Mouse (Mus musculus) megakaryocyte-erythroid progenitor cell, adult 5-6 weeks (primary cell): ENCODE data around the gene Fam83b. TPM values are rescaled to one million over a fixed set of nuclear protein-coding genes. Genes with fewer than 3 reads are reported as not detected.

Source experiments
- ATAC-seq: replicated peaks from 2 replicates; pipeline ENCODE4 v1.8.0; 2016; ENCODE audit warnings: mild to moderate bottlenecking, inconsistent platforms; ENCODE audit not compliant: severe bottlenecking, poor library complexity, low FRiP score, low TSS enrichment
- total RNA-seq, 2 experiments: library from RNA; stranded (forward) in 1 of 2; stranded (reverse) in 1 of 2; fragments of 200-1000, 215-1000 nt in 1 of 2; fragments of >200 nt in 1 of 2; fragmentation: Nextera tagmentation in 1 of 2; gene quantifications; 2 replicates each; pipeline ENCODE4 v1.2.3; 2014 to 2017

Fam83b gene
- total RNA-seq (2014; fragmentation: Nextera tagmentation) (not detected in 2 replicates), total RNA-seq (2017) (not detected in 2 replicates)

DNA sequence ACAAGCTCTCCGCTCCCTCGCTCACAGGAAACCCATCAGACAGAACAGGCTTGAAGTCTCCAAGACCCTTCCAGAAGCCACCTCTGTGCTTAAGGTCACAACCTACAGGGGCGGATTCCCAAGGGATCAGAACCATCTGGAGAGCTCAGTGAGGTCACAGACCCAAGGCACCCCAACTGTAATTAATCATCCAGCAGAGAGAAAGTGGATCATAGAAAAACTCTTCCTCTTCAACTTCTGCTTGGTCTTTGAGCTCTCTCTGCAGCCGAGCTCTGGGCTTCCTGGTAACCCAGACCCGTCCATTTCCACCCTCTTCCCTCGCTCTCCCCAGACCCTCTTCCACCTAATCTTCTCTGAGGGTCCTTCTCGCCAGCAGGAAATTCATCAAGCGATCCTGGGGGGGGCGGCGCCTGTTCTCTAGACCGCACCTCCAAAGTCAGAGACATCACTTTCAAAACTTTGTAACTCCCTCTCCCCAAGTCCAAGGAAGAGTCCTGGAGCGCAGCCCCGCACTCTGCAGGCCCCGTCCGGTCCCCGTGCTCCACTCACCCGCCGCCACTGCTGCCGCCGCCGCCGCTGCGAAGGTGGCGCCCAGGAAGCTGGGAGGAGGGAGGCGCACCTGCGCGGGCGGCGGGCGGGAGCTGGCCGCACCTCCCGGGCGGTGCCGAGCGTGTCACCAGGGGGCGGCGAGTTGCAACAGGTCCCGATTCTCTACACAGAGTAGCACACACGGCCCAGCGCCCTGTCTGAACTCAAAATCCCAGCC lies at the start of gene Fam83b:
Fam83b (minus strand) TSS at position 602 of the 766 bp plus-strand sequence.
- peak; percentile 62 for ATAC-seq

DNA sequence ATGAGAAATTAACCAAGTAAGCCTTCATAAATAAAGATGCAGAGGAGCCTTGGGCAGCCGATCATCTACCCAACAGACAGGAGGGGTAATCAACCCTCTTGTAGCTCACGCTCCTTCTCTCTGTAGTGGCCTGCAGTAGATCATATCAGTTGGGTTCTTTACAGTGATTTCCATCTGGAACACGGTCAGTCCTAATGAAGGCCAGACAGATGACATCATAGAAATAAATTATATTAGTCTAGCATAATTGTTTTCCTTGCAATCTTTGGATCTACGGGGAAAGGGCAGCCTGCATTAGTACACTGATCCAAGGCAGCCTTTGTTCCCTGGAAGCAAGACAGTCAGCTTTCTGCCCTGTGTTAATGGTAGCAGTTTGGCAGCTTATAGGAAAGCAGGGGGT lies 47.2 kb upstream of the Fam83b start:
- no peak for ATAC-seq

DNA sequence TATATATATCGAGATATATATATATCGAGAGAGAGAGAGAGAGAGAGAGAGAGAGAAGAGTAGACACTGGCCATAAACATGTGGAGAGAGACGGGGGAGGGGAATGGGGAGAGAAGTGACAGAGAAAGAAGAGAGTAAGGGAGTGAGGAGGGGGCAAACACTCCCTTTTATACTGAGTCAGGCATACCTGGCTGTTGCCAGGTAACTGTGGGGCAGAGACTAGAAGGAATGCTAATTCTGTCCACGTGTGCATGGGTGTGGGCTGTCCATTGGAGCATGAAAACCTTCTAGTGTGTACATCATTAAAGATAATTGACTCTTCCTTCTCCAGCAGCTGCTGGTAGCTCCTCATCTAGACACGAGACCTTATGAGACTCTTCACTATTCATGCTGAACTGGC lies 36.8 kb upstream of the Fam83b start:
- no peak for ATAC-seq

DNA sequence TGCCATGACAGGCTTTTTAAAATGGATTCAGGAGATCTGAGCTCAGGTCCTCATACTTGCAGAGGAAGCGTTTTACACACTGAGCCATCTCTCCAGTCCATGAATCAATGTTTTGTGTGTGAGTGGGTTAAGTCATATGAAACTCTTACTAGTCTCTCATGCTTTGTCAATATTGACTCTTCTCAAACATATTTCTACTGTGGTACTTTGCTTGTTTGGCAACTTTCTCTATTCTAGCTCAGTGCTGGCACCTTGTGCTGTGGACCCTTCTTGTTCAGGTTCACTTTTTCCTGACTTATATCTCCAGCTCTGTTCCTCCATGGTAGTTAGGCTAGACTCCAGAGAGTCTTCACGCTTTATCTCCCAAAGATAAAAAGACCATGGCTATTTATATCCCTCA lies 36.0 kb upstream of the Fam83b start:
- ATAC-seq = no peak

DNA sequence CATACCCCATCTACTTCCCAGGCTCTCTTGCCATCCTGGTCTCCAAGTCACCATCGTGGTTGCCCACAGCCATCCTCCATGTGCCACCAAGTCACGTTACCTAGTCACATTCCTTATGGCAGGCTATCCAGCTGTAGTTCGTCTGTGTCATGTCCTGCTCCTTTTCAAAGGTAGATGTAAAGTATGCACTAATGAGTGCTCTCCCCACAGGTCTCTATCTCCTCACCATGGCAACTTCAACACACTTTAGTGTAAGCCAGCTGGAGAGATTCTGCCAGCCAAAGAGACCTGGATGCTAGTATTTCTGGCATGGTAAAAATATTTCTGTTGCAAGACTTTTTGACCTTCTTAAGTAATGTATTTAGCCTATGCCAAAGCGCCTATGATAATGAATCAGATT lies 30.5 kb upstream of the Fam83b start:
- ATAC-seq = no peak

DNA sequence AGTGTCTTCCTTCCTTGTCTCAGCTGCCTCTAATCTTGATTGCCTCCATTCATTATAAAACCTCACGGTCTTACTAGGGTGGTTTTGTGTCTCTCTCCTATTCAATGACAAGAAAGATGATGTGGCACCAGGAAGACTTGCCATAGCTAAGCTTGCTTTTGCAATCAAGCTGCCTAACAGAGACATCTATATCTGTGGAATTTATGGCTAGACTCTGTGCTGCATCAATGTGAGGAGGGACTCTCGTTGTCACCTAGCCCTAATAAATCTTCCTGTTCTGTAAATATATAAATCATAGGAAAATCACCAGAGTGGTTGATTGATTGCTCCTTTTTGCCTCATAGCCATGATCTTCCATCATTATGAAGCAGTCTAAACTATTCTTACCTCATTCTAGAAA lies 26.9 kb upstream of the Fam83b start:
- no peak for ATAC-seq

DNA sequence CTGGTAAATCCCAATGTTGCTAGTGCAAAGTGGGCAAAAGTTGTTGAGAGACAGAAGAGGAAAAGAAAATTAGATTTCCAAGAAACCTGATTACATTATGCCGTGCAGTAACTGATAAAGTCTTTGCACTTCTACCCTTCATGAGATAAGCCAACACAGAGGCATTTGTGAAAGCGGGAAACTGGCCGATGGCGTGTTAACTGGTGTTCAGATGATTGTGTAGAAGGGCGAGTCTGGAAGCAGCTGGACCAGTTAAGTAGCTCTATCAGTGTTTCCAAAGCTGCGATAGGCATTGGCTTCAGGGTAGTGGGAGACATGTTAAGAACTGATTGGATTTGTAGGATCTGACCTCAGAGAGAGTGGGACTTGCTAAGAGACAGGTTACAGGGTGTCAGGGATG lies 17.0 kb upstream of the Fam83b start:
- ATAC-seq = no peak

DNA sequence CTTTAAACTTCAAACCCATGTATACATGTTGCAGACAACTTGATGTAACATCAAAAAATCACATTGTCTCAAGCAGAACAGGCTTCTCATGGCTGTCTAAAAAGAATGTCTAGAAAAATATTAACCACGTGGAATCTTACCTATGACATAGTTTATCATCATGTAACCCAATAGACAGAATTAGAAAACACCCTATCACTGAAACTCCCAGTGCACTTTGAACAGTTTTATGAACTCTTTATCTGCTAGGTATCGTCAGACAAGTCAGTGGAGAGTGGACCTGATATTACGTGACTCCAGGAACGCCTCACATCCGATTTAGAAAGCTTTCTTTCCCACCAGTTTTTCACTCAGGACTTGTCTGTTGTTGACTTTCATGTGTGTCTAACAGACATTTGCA lies 15.1 kb upstream of the Fam83b start:
- ATAC-seq = no peak

DNA sequence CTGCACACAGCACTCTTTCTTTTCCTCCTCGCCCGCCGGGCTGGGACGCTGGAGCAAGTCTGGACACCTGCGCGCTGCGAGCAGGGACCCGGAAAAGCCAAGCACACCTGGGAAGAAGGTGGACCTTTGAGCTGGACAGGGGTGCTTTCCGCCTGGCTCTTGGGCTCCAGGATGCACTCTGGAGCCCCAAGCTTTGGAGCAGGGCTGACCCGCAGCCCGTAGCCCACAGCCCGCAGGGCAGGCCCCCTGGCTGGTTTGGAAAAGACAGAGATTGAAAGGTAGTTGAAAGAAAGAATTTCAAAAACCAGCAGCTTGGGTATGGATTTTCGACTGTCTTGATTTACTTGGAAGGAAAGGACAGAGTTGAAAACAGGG lies 352 bp upstream of the Fam83b start:
- no peak for ATAC-seq

DNA sequence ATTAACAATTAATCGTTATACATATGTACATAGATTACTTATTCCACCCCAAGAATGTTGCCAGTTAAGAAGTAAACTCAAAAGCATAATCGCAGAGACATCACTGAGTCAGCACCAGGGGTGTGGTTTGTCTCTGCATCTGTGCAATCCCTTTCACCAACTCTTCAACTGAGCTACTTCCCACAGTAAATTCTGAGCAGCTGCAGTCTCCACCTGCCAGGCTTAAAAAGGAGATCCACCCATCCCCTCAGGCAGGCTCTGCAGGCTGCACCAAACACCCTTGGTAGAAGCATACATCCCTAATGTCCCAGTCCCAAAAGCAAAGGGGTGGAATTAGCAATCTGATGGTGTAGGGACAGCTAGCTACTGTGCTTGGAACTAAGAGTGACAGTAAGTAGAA lies 1.3 kb downstream of the Fam83b start:
- ATAC-seq = no peak

DNA sequence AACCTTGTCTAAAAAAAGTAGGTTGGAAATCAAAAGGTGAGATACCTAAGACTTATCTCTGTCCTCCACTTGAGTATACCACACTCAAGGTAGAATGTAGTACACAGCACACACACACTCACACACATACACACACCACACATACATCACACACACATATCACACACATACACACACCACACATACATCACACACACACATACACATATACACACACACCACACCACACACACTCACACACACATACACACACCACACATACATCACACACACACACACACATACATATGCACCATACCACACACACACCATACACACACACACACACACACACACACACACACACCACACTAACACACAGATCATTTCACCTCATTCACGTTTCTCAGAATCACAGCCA lies 2.8 kb downstream of the Fam83b start:
- ATAC-seq = no peak

DNA sequence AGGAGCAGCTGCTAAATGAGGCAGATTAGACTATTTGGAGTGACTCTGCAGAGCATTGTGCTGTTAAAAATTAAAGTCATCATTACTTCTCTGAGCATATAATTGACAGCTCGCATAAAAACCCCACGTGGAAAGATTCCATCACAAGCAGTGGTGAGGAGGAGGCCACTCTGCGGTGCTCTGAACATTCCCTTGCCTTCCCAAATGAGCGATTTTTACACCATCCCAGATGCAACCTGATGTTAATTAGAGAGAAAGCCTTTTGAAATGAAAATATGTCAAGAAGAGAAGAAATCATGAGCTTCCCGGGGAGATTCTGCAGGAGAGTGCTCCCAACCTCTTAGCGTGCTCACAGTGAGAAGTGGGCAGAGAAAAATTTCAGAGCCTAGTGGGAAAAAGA lies 4.1 kb downstream of the Fam83b start:
- ATAC-seq = no peak

DNA sequence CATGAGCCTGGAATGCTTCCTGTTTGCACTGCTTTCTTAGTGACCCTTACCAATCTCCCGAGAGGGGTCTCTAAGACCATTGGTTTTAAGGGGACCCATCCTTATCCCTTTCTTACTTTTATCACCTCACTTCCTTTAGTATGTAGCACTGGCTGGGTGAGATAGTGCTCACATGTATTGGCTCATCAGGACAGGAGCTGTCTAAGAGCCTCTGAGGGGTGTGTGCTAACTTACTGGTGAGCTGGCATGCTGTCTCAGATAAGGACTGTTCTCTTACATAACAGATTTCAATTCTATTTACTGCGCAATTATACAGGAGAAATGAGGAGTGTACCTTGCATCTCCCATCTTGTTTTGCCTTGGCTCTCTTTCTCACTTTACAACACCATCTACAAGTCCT lies 7.7 kb downstream of the Fam83b start:
- peak; percentile 98 for ATAC-seq

DNA sequence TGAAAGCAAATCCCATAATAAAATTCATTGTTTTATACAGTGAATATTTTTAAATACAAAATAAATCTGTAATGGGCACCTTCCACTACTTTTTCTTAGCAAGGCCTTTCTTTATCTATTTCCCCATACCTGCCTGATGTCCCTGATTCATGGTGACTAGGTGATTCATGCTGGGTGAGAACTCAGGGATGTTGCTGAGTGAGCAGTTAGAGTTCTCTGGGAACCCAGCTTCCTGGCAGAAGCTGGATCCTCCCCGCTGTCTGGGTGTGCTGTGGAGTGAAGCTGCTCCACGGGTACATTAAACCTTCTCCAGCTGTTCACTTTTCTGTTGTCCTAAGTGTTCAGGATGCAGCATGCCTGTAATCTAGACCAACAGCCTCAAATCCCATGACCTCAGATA lies 13.2 kb downstream of the Fam83b start:
- peak; percentile 68 for ATAC-seq

DNA sequence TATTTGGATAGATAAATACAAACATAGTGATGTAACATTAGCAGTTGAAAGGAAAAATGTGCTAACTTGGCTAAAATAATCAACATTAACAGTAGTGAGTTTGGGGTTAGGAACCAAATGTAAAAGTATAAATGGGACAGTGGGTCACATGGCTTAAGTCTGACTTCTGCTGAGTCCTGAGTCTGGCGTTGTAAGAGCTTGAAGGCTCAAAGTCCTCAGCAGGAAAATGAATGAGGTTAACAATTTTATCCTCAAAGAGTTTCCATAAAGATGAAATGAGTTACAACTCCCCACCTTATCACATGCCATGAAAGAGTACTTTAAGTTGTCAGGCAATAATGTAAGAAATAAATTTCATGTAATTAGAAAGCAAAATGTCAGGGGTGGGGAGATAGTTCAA lies 13.8 kb downstream of the Fam83b start:
- no peak for ATAC-seq

DNA sequence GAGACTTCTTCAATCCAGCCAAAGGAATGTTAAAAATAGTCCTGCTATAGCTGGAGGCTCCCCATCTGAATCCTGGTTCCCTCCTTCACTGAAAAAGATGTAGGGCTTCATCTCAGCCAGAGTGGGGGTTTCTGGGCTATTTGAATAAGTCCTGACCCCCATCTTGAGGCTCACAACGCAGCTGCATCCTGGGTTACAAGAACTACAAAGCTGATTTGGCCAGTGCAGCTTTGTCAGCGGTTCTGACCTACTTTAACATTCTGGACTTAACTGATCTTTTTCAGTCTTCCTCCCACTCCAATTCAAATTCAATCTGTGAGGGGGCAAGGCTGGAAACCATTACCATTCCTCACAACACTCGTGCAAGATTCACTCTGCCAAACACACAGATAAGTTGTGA lies 20.2 kb downstream of the Fam83b start:
- ATAC-seq = no peak

DNA sequence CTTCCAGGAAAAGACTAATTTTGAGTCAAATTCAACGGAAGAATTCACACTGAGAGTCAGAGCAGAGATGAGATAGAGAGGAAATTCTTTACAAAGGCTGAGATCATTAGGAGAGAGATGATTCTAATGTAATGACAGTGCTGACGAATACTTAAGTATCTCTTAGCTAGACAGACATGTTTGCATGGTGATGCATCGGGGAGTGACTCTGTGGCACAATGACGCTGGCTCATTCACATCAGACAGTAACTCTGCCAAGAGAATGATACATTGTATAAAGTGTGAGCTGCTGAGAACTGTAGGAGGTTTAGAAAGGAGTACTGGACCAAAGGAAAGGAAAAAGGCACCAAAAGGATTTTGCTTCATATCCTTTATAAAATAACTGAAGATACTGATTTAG lies 26.2 kb downstream of the Fam83b start:
- no peak for ATAC-seq

DNA sequence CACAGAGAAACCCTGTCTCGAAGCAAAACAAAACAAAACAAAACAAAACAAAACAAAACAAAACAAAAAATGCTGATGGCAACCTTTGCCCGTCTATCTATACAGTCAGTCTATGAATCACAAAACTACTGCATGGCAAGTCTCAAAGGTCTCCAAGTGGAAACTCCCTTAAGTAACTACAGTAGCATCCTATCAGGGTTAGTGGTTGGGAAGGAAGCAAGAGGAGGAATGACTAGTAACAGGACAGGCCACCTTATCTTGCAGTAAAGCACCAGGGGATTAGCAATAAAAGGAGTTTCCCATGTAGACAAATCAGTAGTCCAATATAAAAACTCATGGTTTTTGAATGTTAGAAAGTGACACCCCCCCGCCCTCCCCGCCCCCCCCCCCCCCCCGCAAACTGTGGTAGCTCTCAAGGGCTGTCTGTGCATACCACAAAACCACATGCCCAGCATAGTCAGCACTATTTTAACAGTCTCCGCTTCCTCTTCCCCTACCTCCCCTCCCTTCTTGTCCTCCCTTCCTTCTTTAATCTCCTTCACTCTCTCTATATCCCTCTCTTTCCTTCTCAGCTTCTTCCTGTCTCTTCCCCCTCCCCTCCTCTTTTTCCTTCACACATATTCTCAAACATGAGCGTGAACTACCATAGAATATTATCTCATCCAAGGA lies 26.8 kb downstream of the Fam83b start:
- no peak for ATAC-seq

DNA sequence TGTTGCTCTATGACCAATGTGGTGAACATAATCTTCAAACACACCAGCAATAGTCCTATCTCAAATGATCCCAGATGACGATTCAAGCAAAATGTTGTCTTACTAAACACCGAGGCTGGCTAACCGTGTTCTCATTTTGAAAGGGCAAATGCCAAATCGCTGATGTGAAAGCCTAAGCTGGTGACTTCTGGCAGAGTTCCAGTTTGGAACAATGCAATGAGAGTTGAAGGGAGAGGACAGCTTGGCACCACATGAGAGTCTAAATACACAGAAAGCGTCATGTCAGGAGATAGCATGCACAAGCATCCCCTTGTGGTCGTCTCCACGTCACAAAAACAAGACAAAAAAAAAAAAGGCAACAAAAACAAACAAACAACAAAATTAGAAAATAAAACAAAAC lies 27.6 kb downstream of the Fam83b start:
- ATAC-seq = no peak

DNA sequence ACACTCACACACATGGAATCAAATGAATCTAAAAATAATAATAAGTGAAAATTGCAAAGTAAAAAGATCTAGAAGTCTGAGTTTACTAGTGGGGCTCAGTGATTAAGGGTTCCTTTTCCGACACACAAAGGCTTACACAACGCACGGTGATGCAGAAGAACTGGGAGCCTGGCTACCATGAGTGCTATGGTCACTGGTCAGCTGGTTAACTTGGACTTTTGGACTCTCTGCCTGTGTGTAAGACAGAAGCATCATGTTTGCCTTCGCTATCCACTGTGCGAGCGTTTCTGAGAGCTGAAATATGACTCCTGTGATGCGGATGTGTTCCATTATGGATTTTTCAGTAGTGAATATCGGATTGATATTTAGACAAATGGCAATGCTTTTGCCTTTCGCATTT lies 30.9 kb downstream of the Fam83b start:
- ATAC-seq = no peak

DNA sequence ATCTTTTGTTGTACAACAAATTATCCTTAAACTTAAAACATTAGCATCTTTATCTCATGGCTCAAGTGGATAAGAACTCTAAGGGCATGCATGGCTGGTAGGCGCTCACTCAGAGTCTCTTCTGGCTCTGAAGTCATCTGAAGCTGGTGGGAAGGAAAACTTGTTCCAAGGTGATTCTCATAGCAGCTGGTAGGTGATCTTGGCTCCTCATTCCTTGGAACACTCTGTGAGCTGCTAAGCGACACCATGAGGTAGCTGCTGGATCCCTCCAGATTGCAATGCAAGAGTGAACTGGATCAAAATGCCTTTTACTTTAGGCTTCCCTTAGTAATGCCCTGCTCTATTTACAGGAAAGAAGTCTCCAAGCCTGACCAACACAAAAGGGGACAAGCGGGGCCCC lies 34.5 kb downstream of the Fam83b start:
- ATAC-seq = no peak
